Mouse (Mus musculus) induced T-regulatory cell, adult 2 months (primary cell): ENCODE measurements around the gene Gm10300.
A peak's percentile ranks its signal among the peaks of the same experiment; 100 is the strongest.

Experiments
- DNase-seq: peaks from one replicate; pipeline ENCODE4 v3.0.0-alpha.2; 2012; ENCODE audit warnings: low read depth

Gm10300 gene

GRCm38 (mm10) chr4:132051321-132052275 is 22.9 kb upstream of the Gm10300 start:
- DNase-seq = no peak

- DNase-seq = no peak
These were observed 17.2 kb upstream of the Gm10300 start for GRCm38 (mm10) chr4:132057311-132057710.

- DNase-seq = no peak
These were observed 15.0 kb upstream of the Gm10300 start for GRCm38 (mm10) chr4:132059541-132059940.

GRCm38 (mm10) chr4:132060040-132060832 is 14.3 kb upstream of the Gm10300 start:
- no peak for DNase-seq

GRCm38 (mm10) chr4:132062289-132062688 is 12.2 kb upstream of the Gm10300 start:
- no peak for DNase-seq

GRCm38 (mm10) chr4:132062934-132063884 is 11.3 kb upstream of the Gm10300 start:
- DNase-seq = no peak

GRCm38 (mm10) chr4:132064550-132064949 is 9.9 kb upstream of the Gm10300 start:
- no peak for DNase-seq

GRCm38 (mm10) chr4:132065578-132065977 is 8.9 kb upstream of the Gm10300 start:
- DNase-seq = no peak

- DNase-seq = no peak
These were observed 8.3 kb upstream of the Gm10300 start for GRCm38 (mm10) chr4:132066101-132066773.

- no peak for DNase-seq
These were observed 7.2 kb upstream of the Gm10300 start for GRCm38 (mm10) chr4:132067112-132067937.

- DNase-seq = no peak
These were observed 6.6 kb upstream of the Gm10300 start for GRCm38 (mm10) chr4:132067938-132068235.

GRCm38 (mm10) chr4:132071674-132072073 is 2.8 kb upstream of the Gm10300 start:
- DNase-seq = no peak

- no peak for DNase-seq
These were observed 2.3 kb upstream of the Gm10300 start for GRCm38 (mm10) chr4:132072156-132072555.

GRCm38 (mm10) chr4:132072946-132073345 is 1.6 kb upstream of the Gm10300 start:
- no peak for DNase-seq

GRCm38 (mm10) chr4:132074933-132075769 is 654 bp downstream of the Gm10300 start, which contains the start of gene Epb41:
Gene Epb41, minus strand, starts transcription at chr4:132075321.
- DNase-seq = peak; percentile 99

- no peak for DNase-seq
These were observed 1.3 kb downstream of the Gm10300 start for GRCm38 (mm10) chr4:132075796-132076195.

- DNase-seq = peak; percentile 49
These were observed 2.2 kb downstream of the Gm10300 start for GRCm38 (mm10) chr4:132076480-132077405.

GRCm38 (mm10) chr4:132077445-132077844 is 2.9 kb downstream of the Gm10300 start:
- DNase-seq = peak; percentile 53
